Mouse (Mus musculus): ENCODE measurements at regions not wholly inside any gene's neighbourhood (a gene's known extent, or its start where the extent isn't known, plus 50 kb on each side); places are given as distances from the start of the nearest gene placed in this dataset.

GRCm38 (mm10) chr3:50845311-50845710, 378.9 kb upstream of the Noct start:
- 20% methylated on average over 2 of the region's 2 CpGs for WGBS
- Histone ChIP-seq H3K9ac (no peak overlapping the region), H3K36me3 (no peaks in the 10 kb centered on the region), H3K4me2 (replicated peaks) (0 out of 2 replicates have a peak overlapping the region, but pooled peaks have one; percentile 13), H3K27me3 (no peaks in the 10 kb centered on the region), H3K4me3 (no peak overlapping the region), H3K4me1 (peaks cover 9% of the 10 kb centered on the region; the same call in 1 of the 2 replicates), H3K27ac (no peak overlapping the region), H3K9me3 (no peaks in the 10 kb centered on the region)
- ATAC-seq (ENCODE audit: insufficient number of reproducible peaks, insufficient read depth, low FRiP score, low TSS enrichment), result no peak

- H3K4me3 ChIP-seq, result no peak overlapping the region
- no peaks in the 10 kb centered on the region for H3K36me3 ChIP-seq
- 66% methylated on average over 3 of the region's 3 CpGs for WGBS
- H3K4me2 ChIP-seq (replicated peaks), result no peak overlapping the region
- H3K9me3 ChIP-seq, result no peaks in the 10 kb centered on the region
- peaks cover 9% of the 10 kb centered on the region; the same call in 1 of the 2 replicates for H3K4me1 ChIP-seq
- H3K27me3 ChIP-seq, result no peaks in the 10 kb centered on the region
- H3K9ac ChIP-seq, result no peak overlapping the region
- no peak overlapping the region for H3K27ac ChIP-seq
- no peak for ATAC-seq (ENCODE audit: insufficient number of reproducible peaks, insufficient read depth, low FRiP score, low TSS enrichment)
Observed at GRCm38 (mm10) chr3:50848528-50848927, 375.7 kb upstream of the Noct start.

GRCm38 (mm10) chr3:50851083-50851637, 373.1 kb upstream of the Noct start:
- ATAC-seq (ENCODE audit: insufficient number of reproducible peaks, insufficient read depth, low FRiP score, low TSS enrichment), result no peak
- no peaks in the 10 kb centered on the region for H3K9me3 ChIP-seq
- WGBS, result 85% methylated on average over 5 of the region's 5 CpGs
- H3K27me3 ChIP-seq, result no peaks in the 10 kb centered on the region
- no peaks in the 10 kb centered on the region for H3K36me3 ChIP-seq
- no peaks in the 10 kb centered on the region for H3K4me1 ChIP-seq
- no peak overlapping the region for H3K27ac ChIP-seq
- no peak overlapping the region for H3K9ac ChIP-seq
- H3K4me2 ChIP-seq (replicated peaks), result no peak overlapping the region
- no peak overlapping the region for H3K4me3 ChIP-seq

GRCm38 (mm10) chr3:50867105-50867504, 357.1 kb upstream of the Noct start:
- Histone ChIP-seq H3K27ac (no peak overlapping the region), H3K9me3 (no peaks in the 10 kb centered on the region), H3K27me3 (no peaks in the 10 kb centered on the region), H3K36me3 (no peaks in the 10 kb centered on the region), H3K4me2 (replicated peaks) (no peak overlapping the region), H3K9ac (no peak overlapping the region), H3K4me1 (no peaks in the 10 kb centered on the region), H3K4me3 (no peak overlapping the region)
- WGBS, result 84% methylated on average over 1 of the region's 1 CpGs
- ATAC-seq (ENCODE audit: insufficient number of reproducible peaks, insufficient read depth, low FRiP score, low TSS enrichment), result no peak

GRCm38 (mm10) chr3:50869211-50869610, 355.0 kb upstream of the Noct start:
- WGBS, result 91% methylated on average over 3 of the region's 3 CpGs
- Histone ChIP-seq H3K4me2 (replicated peaks) (no peak overlapping the region), H3K36me3 (no peaks in the 10 kb centered on the region), H3K9me3 (no peaks in the 10 kb centered on the region), H3K27me3 (no peaks in the 10 kb centered on the region), H3K9ac (no peak overlapping the region), H3K4me3 (no peak overlapping the region), H3K4me1 (no peaks in the 10 kb centered on the region), H3K27ac (no peak overlapping the region)
- ATAC-seq (ENCODE audit: insufficient number of reproducible peaks, insufficient read depth, low FRiP score, low TSS enrichment), result no peak

- Histone ChIP-seq H3K4me2 (replicated peaks) (no peak overlapping the region), H3K4me1 (no peaks in the 10 kb centered on the region), H3K9me3 (no peaks in the 10 kb centered on the region), H3K4me3 (no peak overlapping the region), H3K27ac (no peak overlapping the region), H3K27me3 (no peaks in the 10 kb centered on the region), H3K36me3 (no peaks in the 10 kb centered on the region), H3K9ac (no peak overlapping the region)
- no peak for ATAC-seq (ENCODE audit: insufficient number of reproducible peaks, insufficient read depth, low FRiP score, low TSS enrichment)
- WGBS, result 82% methylated on average over 4 of the region's 4 CpGs
Observed at GRCm38 (mm10) chr3:50879050-50879449, 345.2 kb upstream of the Noct start.

- H3K9me3 ChIP-seq, result no peaks in the 10 kb centered on the region
- WGBS, result 90% methylated on average over 8 of the region's 8 CpGs
- no peak for ATAC-seq (ENCODE audit: insufficient number of reproducible peaks, insufficient read depth, low FRiP score, low TSS enrichment)
Observed at GRCm38 (mm10) chr3:50879595-50879994, 344.7 kb upstream of the Noct start.

GRCm38 (mm10) chr3:50881437-50882248, 342.6 kb upstream of the Noct start:
- WGBS, result 24% methylated on average over 9 of the region's 9 CpGs
- H3K27me3 ChIP-seq, result no peaks in the 10 kb centered on the region
- H3K9me3 ChIP-seq, result no peaks in the 10 kb centered on the region
- no peaks in the 10 kb centered on the region for H3K36me3 ChIP-seq
- no peaks in the 10 kb centered on the region for H3K4me1 ChIP-seq
- no peak overlapping the region for H3K9ac ChIP-seq
- no peak overlapping the region for H3K4me2 ChIP-seq (replicated peaks)
- H3K27ac ChIP-seq, result no peak overlapping the region
- H3K4me3 ChIP-seq, result no peak overlapping the region
- no peak for ATAC-seq (ENCODE audit: insufficient number of reproducible peaks, insufficient read depth, low FRiP score, low TSS enrichment)

More at GRCm38 (mm10) chr3:50879595-50879994, 344.7 kb upstream of the Noct start:
- Histone ChIP-seq H3K9ac (no peak overlapping the region), H3K4me1 (no peaks in the 10 kb centered on the region), H3K27me3 (no peaks in the 10 kb centered on the region), H3K4me3 (no peak overlapping the region), H3K4me2 (replicated peaks) (no peak overlapping the region), H3K27ac (no peak overlapping the region), H3K36me3 (no peaks in the 10 kb centered on the region)

GRCm38 (mm10) chr3:50882249-50882733, 342.0 kb upstream of the Noct start:
- no peak for ATAC-seq (ENCODE audit: insufficient number of reproducible peaks, insufficient read depth, low FRiP score, low TSS enrichment)

GRCm38 (mm10) chr3:50886336-50886735, 337.9 kb upstream of the Noct start:
- Histone ChIP-seq H3K27me3 (no peaks in the 10 kb centered on the region), H3K4me2 (replicated peaks) (no peak overlapping the region), H3K9ac (no peak overlapping the region), H3K4me1 (no peaks in the 10 kb centered on the region), H3K36me3 (no peaks in the 10 kb centered on the region), H3K9me3 (no peaks in the 10 kb centered on the region), H3K4me3 (no peak overlapping the region), H3K27ac (no peak overlapping the region)
- ATAC-seq (ENCODE audit: insufficient number of reproducible peaks, insufficient read depth, low FRiP score, low TSS enrichment), result no peak
- 80% methylated on average over 10 of the region's 10 CpGs for WGBS

More at GRCm38 (mm10) chr3:50882249-50882733, 342.0 kb upstream of the Noct start:
- no peaks in the 10 kb centered on the region for H3K27me3 ChIP-seq
- no peak overlapping the region for H3K27ac ChIP-seq
- no peaks in the 10 kb centered on the region for H3K36me3 ChIP-seq
- WGBS, result 25% methylated on average over 8 of the region's 8 CpGs
- no peak overlapping the region for H3K9ac ChIP-seq
- H3K9me3 ChIP-seq, result no peaks in the 10 kb centered on the region
- no peak overlapping the region for H3K4me2 ChIP-seq (replicated peaks)
- H3K4me1 ChIP-seq, result no peaks in the 10 kb centered on the region
- H3K4me3 ChIP-seq, result no peak overlapping the region

GRCm38 (mm10) chr3:50887002-50887401, 337.2 kb upstream of the Noct start:
- H3K4me1 ChIP-seq, result no peaks in the 10 kb centered on the region
- no peak overlapping the region for H3K9ac ChIP-seq
- WGBS, result 25% methylated on average over 7 of the region's 7 CpGs
- H3K27ac ChIP-seq, result peak overlapping the region; percentile 65
- no peaks in the 10 kb centered on the region for H3K36me3 ChIP-seq
- H3K4me3 ChIP-seq, result no peak overlapping the region
- no peaks in the 10 kb centered on the region for H3K9me3 ChIP-seq
- H3K27me3 ChIP-seq, result no peaks in the 10 kb centered on the region
- no peak for ATAC-seq (ENCODE audit: insufficient number of reproducible peaks, insufficient read depth, low FRiP score, low TSS enrichment)
- no peak overlapping the region for H3K4me2 ChIP-seq (replicated peaks)

GRCm38 (mm10) chr3:50888571-50889210, 335.6 kb upstream of the Noct start:
- no peaks in the 10 kb centered on the region for H3K27me3 ChIP-seq
- H3K36me3 ChIP-seq, result no peaks in the 10 kb centered on the region
- H3K4me1 ChIP-seq, result no peaks in the 10 kb centered on the region
- WGBS, result 90% methylated on average over 4 of the region's 4 CpGs
- no peak for ATAC-seq (ENCODE audit: insufficient number of reproducible peaks, insufficient read depth, low FRiP score, low TSS enrichment)
- no peaks in the 10 kb centered on the region for H3K9me3 ChIP-seq
- no peak overlapping the region for H3K9ac ChIP-seq
- no peak overlapping the region for H3K27ac ChIP-seq
- no peak overlapping the region for H3K4me3 ChIP-seq
- H3K4me2 ChIP-seq (replicated peaks), result no peak overlapping the region
